Comparison of ENCODE assay signal across 8 mouse cellular contexts in genomic region chrX:113185230-113185985, GRCm38 (mm10). TPM values are rescaled to one million over a fixed set of nuclear protein-coding genes. Genes with fewer than 3 reads are reported as not detected.
DNase-seq lines count a peak whose midpoint lies in the region; ATAC-seq lines count a peak whose summit lies in the region.

Gene Chm (minus strand): TSS chrX:113185517.

- DNase-seq in urinary bladder, adult 18-20 months (ENCODE audit: low spot score in 2 of 2): peak; percentile 17 to 19
- no peak for DNase-seq in urinary bladder, adult 2 months (ENCODE audit: low spot score)
- DNase-seq in embryo, embryonic 10.5 days (ENCODE audit: low spot score): peak; percentile 84
- DNase-seq in gastrocnemius, postnatal 25 days: peak; percentile 13
- peak; percentile 85 for DNase-seq in intestine, embryonic 14.5 days (ENCODE audit: low spot score)
- DNase-seq in left cerebral cortex, postnatal 10 days (ENCODE audit: extremely low spot score in 1 of 2, low spot score in 2 of 2): peak; percentile 27 to 57
- peak; percentile 53 to 65 for DNase-seq in right cerebral cortex, postnatal 10 days (ENCODE audit: low spot score in 2 of 2)

- no peaks in the 10 kb centered on the region for H3K36me3 ChIP-seq in intestine, embryonic 14.5 days (ENCODE audit: control insufficient read depth, insufficient read depth, low read length)

- no peaks in the 10 kb centered on the region for H3K27me3 ChIP-seq in intestine, embryonic 14.5 days (replicated peaks; ENCODE audit: control insufficient read depth, insufficient read depth, low read length)

- peak within 1 kb of the TSS; percentile 55 for H3K9ac ChIP-seq in intestine, embryonic 14.5 days (ENCODE audit: low read length)

- intact Hi-C loops in left cerebral cortex, postnatal 10 days (cut with DNase I): no loop called here

- ATAC-seq in intestine, embryonic 14.5 days (replicated peaks; ENCODE audit: low FRiP score, low TSS enrichment, low read depth): peak; percentile 93
- peak; percentile 99 for ATAC-seq in megakaryocyte progenitor cell, adult 5-6 weeks (replicated peaks; ENCODE audit: poor library complexity)

- peak within 1 kb of the TSS; percentile 46 for H3K4me3 ChIP-seq in intestine, embryonic 14.5 days (ENCODE audit: low read depth, low read length)

- WGBS in intestine, embryonic 14.5 days: 10% methylated on average over 21 of the region's 21 CpGs

- H3K9me3 ChIP-seq in intestine, embryonic 14.5 days (ENCODE audit: control insufficient read depth, low read length): no peaks in the 10 kb centered on the region

- peak within 1 kb of the TSS; percentile 66 for H3K27ac ChIP-seq in intestine, embryonic 14.5 days (ENCODE audit: low read depth)

- H3K4me2 ChIP-seq in intestine, embryonic 14.5 days (ENCODE audit: low read length): peak within 1 kb of the TSS; percentile 54

- H3K4me1 ChIP-seq in intestine, embryonic 14.5 days (replicated peaks; ENCODE audit: control insufficient read depth, insufficient read depth, low read length): no peaks in the 10 kb centered on the region

RNA-seq across cellular contexts. Expression of gene Chm, which starts in this region (rescaled TPM):
- polyA plus RNA-seq in urinary bladder, adult 2 months (2012; rRNA removed): 4.4 and 7.5 TPM in 2 replicates
- total RNA-seq in gastrocnemius, postnatal 25 days (2021): 10 to 100 TPM; 10.1 to 11.0 TPM
- 15.2 and 16.9 TPM in 2 replicates for polyA plus RNA-seq in intestine, embryonic 14.5 days (2014; fragmentation: Nextera tagmentation; extraction: Ambion mirVana)
- total RNA-seq in left cerebral cortex, postnatal 10 days (2021): 10 to 100 TPM; 41.5 to 42.8 TPM
- total RNA-seq in megakaryocyte progenitor cell, adult 5-6 weeks (2015): 17.6 and 19.0 TPM in 2 replicates
- total RNA-seq in megakaryocyte progenitor cell, adult 5-6 weeks (2017): 16.9 and 17.9 TPM in 2 replicates
